Mouse (Mus musculus): ENCODE results near the gene Kirrel. TPM values are rescaled to one million over a fixed set of nuclear protein-coding genes. Genes with fewer than 3 reads are reported as not detected.

The Kirrel gene
- polyA plus RNA-seq, 1 experiment: 20.7 TPM

GRCm38 (mm10) chr3:87047801-87048200 is 126.7 kb downstream of the Kirrel start:
- TF ChIP-seq MYOD1 (IDR thresholded peaks at IDR 0.05; ENCODE audit: control insufficient read depth in 1 of 3, insufficient read length in 2 of 3, low read depth in 2 of 3) (no peak), CEBPB (IDR thresholded peaks at IDR 0.05; ENCODE audit: insufficient read depth, poor library complexity, severe bottlenecking) (no peak), TCF3 (IDR thresholded peaks at IDR 0.05; ENCODE audit: insufficient read length, low read depth) (no peak)
- Histone ChIP-seq H3K79me2 (ENCODE audit: control insufficient read depth, insufficient read depth) (no peaks in the 10 kb centered on the region), H3K27me3 (ENCODE audit: control insufficient read depth, insufficient read depth, insufficient read length) (no peaks in the 10 kb centered on the region), H3K4me3 (no peak overlapping the region), H3ac (ENCODE audit: control insufficient read depth, insufficient read length) (no peak overlapping the region), H3K4me2 (ENCODE audit: low read depth) (no peak overlapping the region), H3K36me3 (ENCODE audit: control insufficient read depth, insufficient read depth) (no peaks in the 10 kb centered on the region)

DNA sequence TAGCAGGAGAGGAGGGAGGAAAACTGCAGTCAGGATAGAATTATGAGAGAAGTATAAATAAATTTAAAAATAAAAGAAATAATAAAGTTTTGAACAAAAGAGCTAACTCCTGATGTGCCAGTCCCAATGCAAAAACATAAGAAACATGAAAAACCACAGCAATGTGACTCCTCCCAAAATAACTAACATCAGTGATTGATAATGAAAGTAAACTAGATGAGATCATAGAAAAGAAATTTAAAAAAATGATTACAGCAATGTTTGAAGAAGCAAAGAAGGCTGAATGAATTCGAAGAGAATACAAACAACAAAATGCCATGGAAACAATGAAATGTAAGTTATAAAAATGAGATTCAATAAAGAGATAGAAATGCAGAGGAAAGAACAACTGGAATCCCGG is 132.8 kb downstream of the Kirrel start:
- Histone ChIP-seq H3ac (ENCODE audit: control insufficient read depth, insufficient read length) (no peak overlapping the region), H3K79me2 (ENCODE audit: control insufficient read depth, insufficient read depth) (no peaks in the 10 kb centered on the region), H3K4me3 (no peak overlapping the region), H3K36me3 (ENCODE audit: control insufficient read depth, insufficient read depth) (no peaks in the 10 kb centered on the region), H3K4me2 (ENCODE audit: low read depth) (peak overlapping the region; percentile 34), H3K27me3 (ENCODE audit: control insufficient read depth, insufficient read depth, insufficient read length) (no peaks in the 10 kb centered on the region)
- TF ChIP-seq USF1 (IDR thresholded peaks at IDR 0.05; ENCODE audit: low read depth): no peak
- TF ChIP-seq E2F4 (IDR thresholded peaks at IDR 0.05; ENCODE audit: insufficient read depth): no peak
- no peak for TF ChIP-seq MYOG (IDR thresholded peaks at IDR 0.05; ENCODE audit: control insufficient read depth in 1 of 3, insufficient read depth in 1 of 3, insufficient read length in 2 of 3, low read depth in 2 of 3)
- TF ChIP-seq REST (IDR thresholded peaks at IDR 0.05; ENCODE audit: insufficient read depth, insufficient read length): no peak
- TF ChIP-seq TCF12 (IDR thresholded peaks at IDR 0.05; ENCODE audit: insufficient read depth, poor library complexity, severe bottlenecking): no peak
- TF ChIP-seq POLR2AphosphoS2 (IDR thresholded peaks at IDR 0.05; ENCODE audit: insufficient read length, low read depth): no peak
- no peak for TF ChIP-seq SRF (IDR thresholded peaks at IDR 0.05; ENCODE audit: control insufficient read depth, insufficient read length, low read depth)
- TF ChIP-seq TCF3 (IDR thresholded peaks at IDR 0.05; ENCODE audit: insufficient read length, low read depth): no peak
- no peak for TF ChIP-seq MAX (IDR thresholded peaks at IDR 0.05; ENCODE audit: low read depth)
- TF ChIP-seq POLR2A (IDR thresholded peaks at IDR 0.05; ENCODE audit: insufficient read length, low read depth): no peak
- TF ChIP-seq CEBPB (IDR thresholded peaks at IDR 0.05; ENCODE audit: insufficient read depth, poor library complexity, severe bottlenecking): no peak
- no peak for TF ChIP-seq MYOD1 (IDR thresholded peaks at IDR 0.05; ENCODE audit: control insufficient read depth in 1 of 3, insufficient read length in 2 of 3, low read depth in 2 of 3)

- H3K79me2 ChIP-seq (ENCODE audit: control insufficient read depth, insufficient read depth): no peaks in the 10 kb centered on the region
- H3K4me3 ChIP-seq: no peak overlapping the region
- no peaks in the 10 kb centered on the region for H3K36me3 ChIP-seq (ENCODE audit: control insufficient read depth, insufficient read depth)
- TF ChIP-seq POLR2AphosphoS2 (IDR thresholded peaks at IDR 0.05; ENCODE audit: insufficient read length, low read depth): no peak
- no peak for TF ChIP-seq USF1 (IDR thresholded peaks at IDR 0.05; ENCODE audit: low read depth)
- no peak for TF ChIP-seq POLR2A (IDR thresholded peaks at IDR 0.05; ENCODE audit: insufficient read length, low read depth)
- no peak for TF ChIP-seq MYOG (IDR thresholded peaks at IDR 0.05; ENCODE audit: control insufficient read depth in 1 of 3, insufficient read depth in 1 of 3, insufficient read length in 2 of 3, low read depth in 2 of 3)
- no peak for TF ChIP-seq CEBPB (IDR thresholded peaks at IDR 0.05; ENCODE audit: insufficient read depth, poor library complexity, severe bottlenecking)
- TF ChIP-seq TCF12 (IDR thresholded peaks at IDR 0.05; ENCODE audit: insufficient read depth, poor library complexity, severe bottlenecking): no peak
- TF ChIP-seq REST (IDR thresholded peaks at IDR 0.05; ENCODE audit: insufficient read depth, insufficient read length): no peak
- H3K4me2 ChIP-seq (ENCODE audit: low read depth): no peak overlapping the region
- peaks cover 6% of the 10 kb centered on the region for H3K27me3 ChIP-seq (ENCODE audit: control insufficient read depth, insufficient read depth, insufficient read length)
- no peak overlapping the region for H3ac ChIP-seq (ENCODE audit: control insufficient read depth, insufficient read length)
These were observed 136.0 kb downstream of the Kirrel start for GRCm38 (mm10) chr3:87038500-87038899.

- Histone ChIP-seq H3K36me3 (ENCODE audit: control insufficient read depth, insufficient read depth) (no peaks in the 10 kb centered on the region), H3K4me2 (ENCODE audit: low read depth) (no peak overlapping the region), H3K27me3 (ENCODE audit: control insufficient read depth, insufficient read depth, insufficient read length) (peaks cover 13% of the 10 kb centered on the region), H3K4me3 (no peak overlapping the region), H3ac (ENCODE audit: control insufficient read depth, insufficient read length) (no peak overlapping the region), H3K79me2 (ENCODE audit: control insufficient read depth, insufficient read depth) (no peaks in the 10 kb centered on the region)
- TF ChIP-seq MYOG (IDR thresholded peaks at IDR 0.05; ENCODE audit: control insufficient read depth in 1 of 3, insufficient read depth in 1 of 3, insufficient read length in 2 of 3, low read depth in 2 of 3) (no peak), POLR2AphosphoS2 (IDR thresholded peaks at IDR 0.05; ENCODE audit: insufficient read length, low read depth) (no peak), CEBPB (IDR thresholded peaks at IDR 0.05; ENCODE audit: insufficient read depth, poor library complexity, severe bottlenecking) (no peak), TCF12 (IDR thresholded peaks at IDR 0.05; ENCODE audit: insufficient read depth, poor library complexity, severe bottlenecking) (no peak), E2F4 (IDR thresholded peaks at IDR 0.05; ENCODE audit: insufficient read depth) (no peak), SRF (IDR thresholded peaks at IDR 0.05; ENCODE audit: control insufficient read depth, insufficient read length, low read depth) (no peak), MYOD1 (IDR thresholded peaks at IDR 0.05; ENCODE audit: control insufficient read depth in 1 of 3, insufficient read length in 2 of 3, low read depth in 2 of 3) (no peak), MAX (IDR thresholded peaks at IDR 0.05; ENCODE audit: low read depth) (no peak), USF1 (IDR thresholded peaks at IDR 0.05; ENCODE audit: low read depth) (no peak), TCF3 (IDR thresholded peaks at IDR 0.05; ENCODE audit: insufficient read length, low read depth) (no peak), REST (IDR thresholded peaks at IDR 0.05; ENCODE audit: insufficient read depth, insufficient read length) (no peak), POLR2A (IDR thresholded peaks at IDR 0.05; ENCODE audit: insufficient read length, low read depth) (no peak)
These were observed 140.5 kb downstream of the Kirrel start for GRCm38 (mm10) chr3:87034061-87034460.

- Histone ChIP-seq H3K4me2 (ENCODE audit: low read depth) (no peak overlapping the region), H3ac (ENCODE audit: control insufficient read depth, insufficient read length) (no peak overlapping the region)
- TF ChIP-seq MAX (IDR thresholded peaks at IDR 0.05; ENCODE audit: low read depth) (no peak), MYOD1 (IDR thresholded peaks at IDR 0.05; ENCODE audit: control insufficient read depth in 1 of 3, insufficient read length in 2 of 3, low read depth in 2 of 3) (no peak), CEBPB (IDR thresholded peaks at IDR 0.05; ENCODE audit: insufficient read depth, poor library complexity, severe bottlenecking) (no peak), USF1 (IDR thresholded peaks at IDR 0.05; ENCODE audit: low read depth) (no peak), TCF12 (IDR thresholded peaks at IDR 0.05; ENCODE audit: insufficient read depth, poor library complexity, severe bottlenecking) (no peak), MYOG (IDR thresholded peaks at IDR 0.05; ENCODE audit: control insufficient read depth in 1 of 3, insufficient read depth in 1 of 3, insufficient read length in 2 of 3, low read depth in 2 of 3) (no peak), POLR2A (IDR thresholded peaks at IDR 0.05; ENCODE audit: insufficient read length, low read depth) (no peak), E2F4 (IDR thresholded peaks at IDR 0.05; ENCODE audit: insufficient read depth) (no peak), POLR2AphosphoS2 (IDR thresholded peaks at IDR 0.05; ENCODE audit: insufficient read length, low read depth) (no peak), SRF (IDR thresholded peaks at IDR 0.05; ENCODE audit: control insufficient read depth, insufficient read length, low read depth) (no peak), TCF3 (IDR thresholded peaks at IDR 0.05; ENCODE audit: insufficient read length, low read depth) (no peak), REST (IDR thresholded peaks at IDR 0.05; ENCODE audit: insufficient read depth, insufficient read length) (no peak)
These were observed 141.2 kb downstream of the Kirrel start for GRCm38 (mm10) chr3:87033357-87033756.

More at GRCm38 (mm10) chr3:87033357-87033756, 141.2 kb downstream of the Kirrel start:
- Histone ChIP-seq H3K79me2 (ENCODE audit: control insufficient read depth, insufficient read depth) (no peaks in the 10 kb centered on the region), H3K4me3 (no peak overlapping the region), H3K27me3 (ENCODE audit: control insufficient read depth, insufficient read depth, insufficient read length) (peaks cover 14% of the 10 kb centered on the region), H3K36me3 (ENCODE audit: control insufficient read depth, insufficient read depth) (no peaks in the 10 kb centered on the region)

Measured in myocyte (in vitro differentiated cells).